Mouse (Mus musculus) liver, adult 2 months (tissue): ENCODE results near the gene Gm8122. TPM values are rescaled to one million over a fixed set of nuclear protein-coding genes. Genes with fewer than 3 reads are reported as not detected.
"Not testable (repeated sequence)": the region's sequence is repeated elsewhere in the genome, so short reads cannot be mapped to it uniquely, and the experiment has no call there.

ENCODE experiments used
- DNase-seq: peaks from one replicate; pipeline ENCODE4 v3.0.0-alpha.2; 2011; ENCODE audit warnings: low read depth, low spot score; ENCODE audit errors: extremely low read depth
- H3K27ac ChIP-seq: fragments of 200-500 bp; replicated peaks from 2 replicates; pipeline ENCODE4 v1.5.1; 2012; ENCODE audit warnings: low read depth, mild to moderate bottlenecking, control low read depth, inconsistent platforms, low read length; ENCODE audit not compliant: insufficient read depth
- H3K27me3 ChIP-seq: fragments of 200-500 bp; 2 replicates; pipeline ENCODE4 v1.6.1; 2012; ENCODE audit warnings: mild to moderate bottlenecking, moderate library complexity, low read length, inconsistent platforms; ENCODE audit not compliant: control insufficient read depth, insufficient read depth
- H3K36me3 ChIP-seq: fragments of 200-500 bp; 2 replicates; pipeline ENCODE4 v1.6.1; 2012; ENCODE audit warnings: low read length, inconsistent platforms; ENCODE audit not compliant: control insufficient read depth, insufficient read depth
- H3K4me1 ChIP-seq: fragments of 200-500 bp; 2 replicates; pipeline ENCODE4 v1.6.1; 2011; ENCODE audit warnings: low read length; ENCODE audit not compliant: control insufficient read depth, insufficient read depth
- H3K4me3 ChIP-seq: fragments of 200-500 bp; 2 replicates; pipeline ENCODE4 v1.5.1; 2011; ENCODE audit warnings: low read depth, mild to moderate bottlenecking, control low read depth, low read length, moderate library complexity; ENCODE audit not compliant: insufficient read depth
- H3K79me2 ChIP-seq: fragments of 200-500 bp; 2 replicates; pipeline ENCODE4 v1.6.1; 2012; ENCODE audit warnings: inconsistent platforms, mild to moderate bottlenecking, low read length, moderate library complexity; ENCODE audit not compliant: control insufficient read depth, insufficient read depth
- H3K9ac ChIP-seq: fragments of 200-500 bp; 2 replicates; pipeline ENCODE4 v1.6.1; 2012; ENCODE audit warnings: low read depth, mild to moderate bottlenecking, control low read depth, inconsistent platforms, low read length
- WGBS: fragments of 180-500 bp; shearing (Covaris S2); methylation state at CpG from one replicate; pipeline ENCODE4 v1.1.7; 2018; 5-methylcytosine and 5-hydroxymethylcytosine counted together
- polyA plus RNA-seq: library from polyadenylated mRNA; depleted of rRNA; stranded (reverse); fragments of >200 nt; gene quantifications from 2 replicates; pipeline ENCODE4 v1.2.3, GENCODE M21; 2012; rRNA removed
- total RNA-seq: library from RNA; depleted of rRNA; stranded (reverse); fragments of >200 nt; gene quantifications from 2 replicates; pipeline ENCODE4 v1.2.3, GENCODE M21; 2014; rRNA removed

Gene Gm8122
- total and polyA plus RNA-seq, 2 experiments = not detected

- H3K36me3 ChIP-seq, H3K27ac ChIP-seq, H3K9ac ChIP-seq, H3K4me1 ChIP-seq, H3K27me3 ChIP-seq, H3K79me2 ChIP-seq, DNase-seq, H3K4me3 ChIP-seq: not testable (repeated sequence)
- WGBS = 88% methylated on average over 3 of the region's 3 CpGs
These were observed 28.3 kb upstream of the Gm8122 start for GRCm38 (mm10) chr14:43263421-43263820.

- H3K4me1 ChIP-seq, H3K4me3 ChIP-seq, H3K36me3 ChIP-seq, H3K79me2 ChIP-seq, H3K27ac ChIP-seq, DNase-seq, H3K9ac ChIP-seq, H3K27me3 ChIP-seq: not testable (repeated sequence)
- 80% methylated on average over 3 of the region's 4 CpGs for WGBS
These were observed 23.2 kb upstream of the Gm8122 start, which contains the start of gene Gm8126 for GRCm38 (mm10) chr14:43258349-43258748. Gene Gm8126 (plus strand): TSS chr14:43258649.

GRCm38 (mm10) chr14:43256511-43256910 lies 21.4 kb upstream of the Gm8122 start:
- not testable (repeated sequence) for H3K9ac ChIP-seq, H3K4me3 ChIP-seq, H3K27ac ChIP-seq, DNase-seq, H3K4me1 ChIP-seq, H3K79me2 ChIP-seq, H3K36me3 ChIP-seq, H3K27me3 ChIP-seq
- whole genome bisulfite sequencing = 58% methylated on average over 1 of the region's 1 CpGs

- H3K4me3 ChIP-seq, H3K9ac ChIP-seq, H3K79me2 ChIP-seq, H3K36me3 ChIP-seq, H3K27ac ChIP-seq, H3K4me1 ChIP-seq, H3K27me3 ChIP-seq, DNase-seq: not testable (repeated sequence)
- 29% methylated on average over 5 of the region's 6 CpGs for WGBS
These were observed 15.6 kb upstream of the Gm8122 start for GRCm38 (mm10) chr14:43250549-43251253.

- WGBS = 36% methylated on average over 10 of the region's 12 CpGs
- not testable (repeated sequence) for H3K9ac ChIP-seq, H3K4me1 ChIP-seq, H3K79me2 ChIP-seq, H3K36me3 ChIP-seq, H3K27me3 ChIP-seq, H3K4me3 ChIP-seq, DNase-seq, H3K27ac ChIP-seq
These were observed 14.6 kb upstream of the Gm8122 start for GRCm38 (mm10) chr14:43249611-43250170.

GRCm38 (mm10) chr14:43237769-43238168 lies 2.7 kb upstream of the Gm8122 start:
- not testable (repeated sequence) for DNase-seq, H3K36me3 ChIP-seq, H3K27me3 ChIP-seq, H3K9ac ChIP-seq, H3K79me2 ChIP-seq, H3K27ac ChIP-seq, H3K4me1 ChIP-seq, H3K4me3 ChIP-seq

Other genes starting within 250 kb of the Gm8122 start
- gene Gm8082, start 241.7 kb downstream of the Gm8122 start, total RNA-seq = not detected in 2 replicates
- gene Gm8082, start 241.7 kb downstream of the Gm8122 start, polyA plus RNA-seq = not detected in 2 replicates
- gene Gm10376, start 219.7 kb downstream of the Gm8122 start, total RNA-seq = not detected in 2 replicates
- not detected in 2 replicates for gene Gm10376, start 219.7 kb downstream of the Gm8122 start, polyA plus RNA-seq
- not detected in 2 replicates for gene Gm8094, start 158.7 kb downstream of the Gm8122 start, total RNA-seq
- not detected in 2 replicates for gene Gm8094, start 158.7 kb downstream of the Gm8122 start, polyA plus RNA-seq
- gene Gm8104, start 134.7 kb downstream of the Gm8122 start, total RNA-seq = not detected in 2 replicates
- not detected in 2 replicates for gene Gm8104, start 134.7 kb downstream of the Gm8122 start, polyA plus RNA-seq
- gene Gm7233, start 55.4 kb downstream of the Gm8122 start, total RNA-seq = not detected in 2 replicates
- gene Gm7233, start 55.4 kb downstream of the Gm8122 start, polyA plus RNA-seq = not detected in 2 replicates
- gene Gm8126, start 23.3 kb upstream of the Gm8122 start, total RNA-seq = not detected in 2 replicates
- not detected in 2 replicates for gene Gm8126, start 23.3 kb upstream of the Gm8122 start, polyA plus RNA-seq
- gene Gm9732, start 39.7 kb upstream of the Gm8122 start, total RNA-seq = not detected in 2 replicates
- not detected in 2 replicates for gene Gm9732, start 39.7 kb upstream of the Gm8122 start, polyA plus RNA-seq
- gene Gm8127, start 58.5 kb upstream of the Gm8122 start, total RNA-seq = not detected in 2 replicates
- not detected in 2 replicates for gene Gm8127, start 58.5 kb upstream of the Gm8122 start, polyA plus RNA-seq
- not detected in 2 replicates for gene 1700001F09Rik, start 112.5 kb upstream of the Gm8122 start, total RNA-seq
- not detected in 2 replicates for gene 1700001F09Rik, start 112.5 kb upstream of the Gm8122 start, polyA plus RNA-seq
- gene Gm8138, start 181.0 kb upstream of the Gm8122 start, total RNA-seq = not detected in 2 replicates
- gene Gm8138, start 181.0 kb upstream of the Gm8122 start, polyA plus RNA-seq = not detected in 2 replicates